Mouse (Mus musculus): ENCODE measurements around the gene Farsa.

Farsa gene

DNA sequence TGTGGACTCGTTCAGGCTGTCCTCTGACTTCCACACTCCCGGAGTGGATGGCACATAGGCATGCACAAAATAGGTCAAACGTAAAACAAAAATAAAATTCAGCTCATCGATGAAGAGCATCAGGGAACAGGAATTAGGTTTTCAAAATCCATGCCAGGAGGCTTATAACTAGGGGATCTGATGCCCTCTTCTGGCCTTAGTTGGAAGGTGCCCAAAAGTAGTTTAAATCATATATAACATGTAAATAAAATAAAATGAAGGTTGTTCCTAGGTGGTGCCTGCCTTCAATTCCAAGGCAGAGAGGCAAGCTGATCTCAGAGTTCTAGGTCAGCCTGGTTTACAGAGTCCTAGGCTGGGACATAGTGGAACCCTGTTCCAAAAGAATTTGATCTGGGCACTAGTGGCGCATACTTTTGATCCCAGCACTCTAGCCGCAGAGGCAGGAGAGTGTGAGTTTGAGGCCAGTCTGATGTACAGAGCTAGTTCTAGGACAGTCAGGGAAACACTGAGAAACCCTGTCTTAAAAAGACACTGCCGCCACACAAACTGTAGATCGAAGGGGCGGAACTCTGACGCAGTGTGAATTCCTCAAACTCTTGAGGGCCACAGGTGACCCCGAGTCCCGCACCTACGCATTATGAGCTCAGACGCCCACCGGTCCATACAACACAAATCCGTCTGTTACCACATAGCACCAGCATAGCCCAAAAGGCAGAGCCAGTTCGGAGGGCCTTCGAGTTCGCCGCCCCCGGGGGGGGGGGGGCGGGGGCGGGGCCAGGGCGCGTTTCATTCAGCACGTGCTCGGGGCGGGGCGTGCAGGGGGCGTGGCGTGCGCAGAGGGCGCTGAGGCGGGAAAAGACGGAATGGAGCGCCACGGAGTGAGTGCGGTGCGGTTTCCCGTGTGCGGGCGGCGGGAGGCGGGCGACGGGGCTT lies 14.9 kb downstream of the Farsa start, which contains the start of gene Syce2:
Gene Syce2, plus strand, starts transcription at position 736 of the 933 bp plus-strand sequence.
- CTCF ChIA-PET = interaction anchor here (0.6 to 1.6 kb wide), 9 partner anchors 9 to 259 kb away, joined by 3 to 8 read pairs (median 3); partner anchors contain the start of genes Calr and Klf1

DNA sequence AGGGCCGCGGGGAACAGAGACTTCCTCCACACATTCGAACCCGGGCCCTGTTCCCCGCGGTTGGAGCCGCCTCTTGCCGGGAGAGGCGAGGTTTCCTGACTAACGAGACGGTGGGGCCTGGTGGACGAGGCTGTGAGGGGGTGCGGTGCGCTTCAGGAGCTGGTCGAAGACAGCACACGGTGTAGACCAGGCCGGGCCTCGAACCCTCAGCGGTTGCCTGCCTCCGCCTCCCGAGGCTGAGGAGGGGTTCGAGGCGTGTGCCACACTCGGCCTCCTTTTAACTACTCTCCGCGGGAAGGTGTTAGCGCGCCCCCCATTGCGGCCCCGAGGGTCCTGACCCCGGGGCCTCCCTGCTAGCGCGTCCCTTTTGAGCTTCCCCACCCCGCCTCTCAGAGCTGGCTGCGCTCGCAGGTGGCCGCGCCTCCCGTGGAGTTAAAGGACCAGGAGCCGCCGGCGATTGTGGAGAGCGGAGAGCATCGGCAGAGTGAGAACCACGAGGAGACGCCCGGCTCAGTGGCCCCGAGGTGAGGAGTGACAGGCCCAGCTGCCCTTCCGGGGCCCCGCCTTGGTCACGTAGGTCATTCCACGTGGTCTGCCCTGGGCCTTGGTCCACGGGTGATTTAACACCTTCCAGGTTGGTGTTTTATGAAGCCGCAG lies 15.6 kb downstream of the Farsa start:
- CTCF ChIA-PET = interaction anchor here (1.0 to 1.6 kb wide), 6 partner anchors 10 to 117 kb away, joined by 3 to 5 read pairs (median 3); partner anchors contain the start of genes Calr and Klf1

DNA sequence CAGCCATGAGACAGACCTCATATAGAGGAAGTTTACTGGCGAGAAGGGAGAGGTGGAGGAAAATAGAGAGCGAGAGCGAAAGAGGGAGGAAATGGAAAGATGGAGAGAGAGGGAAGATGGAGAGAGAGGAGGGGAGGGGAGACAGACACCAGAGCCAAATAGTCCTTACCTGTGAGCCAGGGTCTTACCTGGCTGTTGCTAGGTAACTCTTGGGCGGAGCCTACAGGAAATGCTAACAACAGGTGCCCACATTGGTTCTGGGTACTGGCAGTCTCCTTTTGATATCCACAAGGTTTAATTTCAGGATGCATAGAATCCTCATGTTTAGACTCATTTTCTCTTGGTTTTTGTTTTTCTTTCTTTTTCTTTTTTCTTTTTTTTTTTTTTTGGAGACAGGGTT lies 16.2 kb downstream of the Farsa start:
- CTCF ChIA-PET = no interaction called here

DNA sequence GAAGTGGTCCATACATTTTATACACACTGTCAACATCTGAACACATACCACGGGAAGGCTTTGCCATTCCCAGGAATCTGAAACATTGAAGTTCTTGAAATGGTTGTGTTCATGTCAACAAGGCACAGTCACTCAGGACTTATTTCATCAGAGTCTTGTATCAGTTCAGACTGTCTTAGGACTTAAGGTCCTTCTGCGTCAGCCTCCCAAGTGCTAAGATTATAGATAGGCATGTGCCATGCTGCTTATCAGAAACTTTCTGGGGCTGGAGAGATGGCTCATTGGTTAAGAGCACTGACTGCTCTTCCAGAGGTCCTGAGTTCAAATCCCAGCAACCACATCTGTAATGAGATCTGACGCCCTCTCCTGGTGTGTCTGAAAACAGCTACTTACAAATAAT lies 17.6 kb downstream of the Farsa start:
- CTCF ChIA-PET = interaction anchor here (1.0 kb wide), 1 partner anchor 29 kb away, joined by 3 read pairs; no protein-coding TSS in a partner anchor

DNA sequence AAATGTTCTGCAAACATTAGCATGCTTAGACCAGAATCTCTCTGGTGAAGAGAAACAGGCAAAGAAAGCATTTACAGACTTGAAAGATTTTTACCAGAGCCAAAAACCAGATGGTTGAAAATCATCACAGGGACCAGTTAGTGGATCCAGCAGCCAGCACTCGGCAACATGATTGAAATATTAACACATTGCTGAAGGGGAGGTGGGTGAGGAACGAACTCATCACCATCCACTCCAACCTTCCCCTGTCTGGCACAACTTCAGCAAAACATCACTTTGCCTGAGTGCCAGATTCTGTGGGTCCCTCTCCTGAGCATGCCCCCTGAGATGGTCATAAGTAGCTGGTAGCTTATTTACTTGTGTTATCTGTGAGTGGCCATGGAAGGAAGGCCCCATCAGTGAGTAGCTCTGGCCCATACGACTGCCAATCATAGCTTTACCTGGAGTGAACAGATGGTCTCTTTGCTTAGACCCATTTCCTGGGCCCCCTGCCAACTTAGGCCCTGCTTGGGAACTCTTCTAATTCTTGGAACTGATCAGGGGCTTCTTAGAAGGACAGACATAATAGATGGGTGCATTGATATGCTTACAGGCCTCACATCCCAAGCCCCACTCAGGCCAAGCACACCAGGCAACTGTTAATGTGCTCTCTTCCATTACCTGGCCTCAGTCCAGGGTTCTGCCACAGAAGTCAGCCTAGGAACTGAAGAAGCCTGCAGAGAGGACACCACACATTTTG lies 20.7 kb downstream of the Farsa start:
- CTCF ChIA-PET = interaction anchor here (0.6 kb wide), 1 partner anchor 9 kb away, joined by 3 read pairs; no protein-coding TSS in a partner anchor

DNA sequence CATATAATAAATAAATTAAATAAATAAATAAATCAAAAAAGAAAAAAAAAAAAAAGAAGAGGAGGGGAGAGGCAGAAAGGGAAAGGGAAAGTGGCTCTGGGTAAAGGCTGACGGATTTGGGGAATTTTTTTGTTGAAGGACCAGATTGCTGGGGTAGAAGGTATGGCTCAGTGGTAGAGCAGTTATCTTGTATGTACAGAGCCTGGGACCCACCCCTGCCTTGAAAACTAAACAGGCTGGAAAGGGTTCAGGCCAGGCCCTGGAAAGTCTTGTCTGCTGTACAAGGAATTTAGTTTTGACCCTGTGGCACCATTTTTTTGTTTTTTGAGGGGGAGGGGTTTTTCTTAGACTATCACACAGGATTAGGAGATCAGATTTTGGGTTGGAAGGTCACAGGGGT lies 22.1 kb downstream of the Farsa start:
- CTCF ChIA-PET = interaction anchor here (0.7 kb wide), 1 partner anchor 74 kb away, joined by 7 read pairs; no protein-coding TSS in a partner anchor

DNA sequence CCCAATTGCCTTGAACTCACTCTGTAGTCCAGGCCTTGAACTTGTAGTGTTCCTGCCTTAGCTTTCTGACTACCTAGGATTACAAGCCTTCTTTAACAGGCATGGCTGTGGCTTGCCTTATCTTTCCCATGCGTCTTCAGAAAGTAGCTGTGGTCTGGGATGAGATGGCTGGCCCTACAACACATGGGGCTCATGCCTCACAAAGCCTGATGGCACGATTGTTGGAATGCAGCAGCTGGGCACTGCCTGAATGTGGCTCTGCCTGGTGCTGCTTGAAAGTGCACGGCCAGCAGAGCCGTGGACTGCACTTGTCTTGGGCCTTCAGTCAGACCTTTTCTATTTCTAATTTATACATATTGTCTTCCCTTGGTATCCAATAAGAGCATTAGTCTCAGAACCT lies 27.9 kb downstream of the Farsa start:
- CTCF ChIA-PET = no interaction called here

DNA sequence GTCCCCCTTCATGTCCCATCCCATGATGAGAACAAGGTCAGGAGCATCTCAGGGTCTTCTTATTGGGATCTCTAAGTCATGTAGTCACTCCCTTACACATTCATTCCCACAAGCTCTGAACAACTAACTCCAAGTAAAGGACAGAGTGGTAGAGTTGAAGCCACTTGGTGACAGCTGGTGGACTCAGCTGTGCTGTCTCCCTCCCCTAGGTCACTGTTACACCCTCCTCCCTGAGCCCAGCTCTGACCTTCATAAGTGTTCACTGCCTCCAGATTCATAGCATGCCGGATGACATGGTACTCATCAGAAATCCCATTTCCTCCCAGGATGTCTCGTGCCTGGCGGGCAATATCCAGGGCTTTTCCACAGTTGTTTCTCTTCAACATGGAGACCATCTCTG lies 31.5 kb downstream of the Farsa start:
- CTCF ChIA-PET = interaction anchor here (0.6 kb wide), 1 partner anchor 41 kb away, joined by 5 read pairs; no protein-coding TSS in a partner anchor

DNA sequence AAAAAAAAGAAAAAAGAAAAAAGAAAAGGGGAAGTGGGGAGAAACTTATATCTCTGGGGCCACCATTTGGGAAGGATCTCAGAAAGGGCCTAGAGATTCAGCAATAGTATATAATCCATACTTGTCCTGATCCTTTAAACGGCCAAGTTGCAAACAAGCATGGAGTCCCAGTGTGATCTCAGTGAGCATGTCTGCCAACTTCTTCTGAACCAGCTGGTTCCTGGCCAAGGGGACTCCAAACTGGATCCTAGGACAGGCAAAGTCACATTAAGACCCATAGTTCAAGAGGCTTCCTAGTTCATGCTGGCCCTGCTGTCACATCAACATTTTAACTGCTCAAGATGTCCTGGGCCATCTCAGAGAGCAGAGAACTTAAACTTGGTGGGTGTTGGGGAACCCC lies 32.4 kb downstream of the Farsa start:
- CTCF ChIA-PET = no interaction called here

DNA sequence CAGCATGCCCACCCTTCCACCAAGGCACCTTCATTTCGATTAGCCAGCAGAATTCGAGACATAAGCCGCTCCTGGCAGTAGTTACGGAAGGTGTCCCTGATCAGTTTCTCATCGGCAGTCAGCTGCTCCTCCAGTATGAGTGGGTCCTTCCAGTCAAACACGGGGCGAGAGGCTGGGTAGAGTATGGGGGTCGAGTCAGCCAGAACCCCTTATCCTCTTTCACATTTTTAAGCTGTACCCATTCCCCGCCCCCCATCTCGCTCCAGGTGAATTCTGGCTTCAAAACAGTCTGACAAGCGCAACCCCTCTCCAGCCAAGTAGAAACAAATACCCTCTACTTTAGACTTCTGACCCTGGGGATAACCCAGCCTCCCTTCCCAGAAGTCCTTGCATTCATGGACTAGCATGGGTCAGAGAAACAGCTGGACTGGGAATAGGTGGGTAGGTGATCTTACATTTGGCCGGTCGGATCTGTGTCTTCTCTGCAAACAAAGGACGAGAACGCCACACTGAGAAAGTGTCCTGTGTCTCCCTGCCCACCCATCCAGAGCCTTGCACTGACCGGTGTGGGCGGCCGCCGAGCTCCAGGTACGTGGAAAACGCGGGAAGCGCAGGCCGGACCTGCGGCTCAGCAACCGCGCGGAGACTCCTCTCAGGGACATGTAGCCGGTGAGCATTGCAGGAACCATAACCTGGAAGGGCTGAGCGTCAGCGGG lies 36.4 kb downstream of the Farsa start:
- CTCF ChIA-PET = interaction anchor here (0.7 to 1.2 kb wide), 3 partner anchors 10 to 947 kb away, joined by 3 to 5 read pairs (median 3); partner anchors contain the start of genes Itfg1 and Phkb

DNA sequence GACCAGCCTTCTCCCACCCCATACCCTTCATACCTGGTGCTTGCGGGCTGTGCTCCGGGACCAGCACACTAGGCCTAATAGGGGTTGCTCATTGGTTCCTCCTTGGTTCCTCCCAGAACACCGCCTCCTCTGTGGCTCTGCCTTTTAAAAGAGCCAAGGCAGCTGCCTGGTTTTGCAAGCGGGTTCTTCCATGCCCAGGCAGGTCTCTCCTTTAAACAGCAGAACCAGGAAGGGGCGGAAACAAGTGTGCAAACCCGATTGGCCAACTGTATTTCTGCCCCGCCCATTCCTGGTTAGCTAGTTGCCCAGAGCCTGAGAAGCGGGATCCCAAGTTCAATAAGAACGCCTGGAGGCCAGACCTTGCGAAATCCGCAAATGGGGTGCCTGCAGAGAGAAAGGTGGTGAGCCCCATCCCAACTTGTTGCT lies 36.9 kb downstream of the Farsa start, which contains the start of gene Gcdh:
Gene Gcdh, minus strand, starts transcription at position 213 of the 426 bp plus-strand sequence.
- CTCF ChIA-PET = interaction anchor here (0.7 to 1.2 kb wide), 3 partner anchors 9 to 947 kb away, joined by 3 to 5 read pairs (median 3); partner anchors contain the start of genes Itfg1 and Phkb

DNA sequence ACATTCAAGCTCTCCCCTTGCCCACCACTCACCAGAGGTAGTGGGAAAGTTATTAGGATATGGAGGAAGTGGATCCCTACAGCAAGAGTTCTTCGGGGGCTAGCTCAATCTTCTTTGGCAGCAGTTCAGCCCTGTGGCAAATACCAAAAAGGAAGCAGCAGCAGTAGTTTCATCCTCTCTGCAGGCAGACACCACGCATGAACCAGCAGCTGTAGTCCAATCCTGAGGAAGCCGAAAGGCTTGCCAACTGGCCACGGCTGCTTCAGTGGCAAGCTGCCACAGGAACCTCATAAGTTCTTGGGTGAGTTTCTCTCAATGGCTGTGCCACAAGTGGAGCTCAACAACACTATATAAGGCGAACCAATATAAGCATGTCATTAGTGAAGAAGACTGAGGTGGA lies 39.2 kb downstream of the Farsa start:
- CTCF ChIA-PET = interaction anchor here (0.6 kb wide), 2 partner anchors 8 to 78 kb away, joined by 4 read pairs; no protein-coding TSS in a partner anchor

DNA sequence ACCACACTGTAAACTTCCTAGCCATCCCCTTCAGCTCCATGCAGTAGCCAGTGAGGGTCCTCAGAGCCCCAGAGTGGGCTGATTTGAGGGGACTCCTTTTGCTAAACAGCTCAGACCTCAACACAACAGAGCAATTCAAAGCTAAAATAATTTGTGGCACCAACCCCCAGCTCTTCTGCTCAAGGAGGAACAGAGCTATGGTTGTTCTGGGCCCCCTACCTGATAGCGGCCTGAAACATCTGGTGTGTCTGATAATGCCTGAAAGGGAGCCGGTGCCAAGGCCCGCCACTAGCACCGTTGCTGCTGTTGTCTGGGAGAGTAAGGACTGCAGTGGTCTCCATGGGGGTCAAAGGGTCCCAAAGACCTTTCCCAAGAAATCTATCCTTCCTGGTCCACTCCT lies 44.3 kb downstream of the Farsa start:
- CTCF ChIA-PET = no interaction called here

DNA sequence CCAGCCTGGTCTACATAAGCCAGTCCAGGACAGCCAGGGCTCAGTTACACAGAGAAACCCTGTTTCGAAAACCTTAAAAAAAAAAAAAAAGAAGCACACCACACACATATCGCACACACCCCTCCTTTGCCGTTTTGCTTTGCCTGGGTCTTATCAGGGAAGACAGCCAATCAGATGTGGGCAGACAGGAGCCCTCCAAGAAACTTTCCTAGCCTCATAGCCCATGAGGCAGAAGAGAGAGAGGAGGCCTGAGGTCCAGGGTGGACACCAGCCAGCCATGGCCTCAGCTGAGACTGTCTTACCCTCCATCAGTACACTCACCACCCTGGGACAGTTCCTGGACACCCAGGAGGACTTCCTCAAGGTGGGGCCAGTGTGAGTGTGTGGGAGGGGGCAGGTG lies 45.0 kb downstream of the Farsa start, which contains the start of gene Klf1:
Gene Klf1, plus strand, starts transcription at position 177 of the 400 bp plus-strand sequence.
- CTCF ChIA-PET = interaction anchor here (0.9 to 1.6 kb wide), 3 partner anchors 8 to 30 kb away, joined by 3 to 5 read pairs (median 3); partner anchors contain the start of genes Gcdh and Syce2

DNA sequence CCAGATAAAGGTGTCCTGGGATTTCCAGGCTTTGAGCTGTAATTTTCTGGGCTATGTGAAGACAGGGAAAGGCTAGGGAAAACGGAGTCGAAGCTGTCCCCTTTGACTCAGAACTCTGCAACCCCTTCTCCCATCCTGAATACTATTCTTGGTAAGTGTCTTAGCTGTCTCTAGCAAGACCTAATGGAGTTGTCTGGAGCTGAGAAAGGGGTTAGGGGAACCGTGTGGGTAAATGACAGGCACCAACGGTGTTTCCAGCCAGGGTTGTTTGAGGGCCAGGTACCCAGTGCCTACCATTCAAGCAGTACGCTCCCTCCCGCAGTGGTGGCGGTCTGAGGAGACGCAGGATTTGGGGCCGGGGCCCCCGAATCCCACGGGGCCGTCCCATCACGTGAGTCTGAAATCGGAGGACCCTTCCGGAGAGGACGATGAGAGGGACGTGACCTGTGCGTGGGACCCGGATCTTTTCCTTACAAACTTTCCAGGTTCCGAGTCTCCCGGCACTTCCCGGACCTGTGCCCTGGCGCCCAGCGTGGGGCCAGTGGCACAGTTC lies 45.7 kb downstream of the Farsa start:
- CTCF ChIA-PET = interaction anchor here (0.6 to 1.6 kb wide), 8 partner anchors 9 to 144 kb away, joined by 3 to 5 read pairs (median 3); partner anchors contain the start of genes Gcdh and Syce2

DNA sequence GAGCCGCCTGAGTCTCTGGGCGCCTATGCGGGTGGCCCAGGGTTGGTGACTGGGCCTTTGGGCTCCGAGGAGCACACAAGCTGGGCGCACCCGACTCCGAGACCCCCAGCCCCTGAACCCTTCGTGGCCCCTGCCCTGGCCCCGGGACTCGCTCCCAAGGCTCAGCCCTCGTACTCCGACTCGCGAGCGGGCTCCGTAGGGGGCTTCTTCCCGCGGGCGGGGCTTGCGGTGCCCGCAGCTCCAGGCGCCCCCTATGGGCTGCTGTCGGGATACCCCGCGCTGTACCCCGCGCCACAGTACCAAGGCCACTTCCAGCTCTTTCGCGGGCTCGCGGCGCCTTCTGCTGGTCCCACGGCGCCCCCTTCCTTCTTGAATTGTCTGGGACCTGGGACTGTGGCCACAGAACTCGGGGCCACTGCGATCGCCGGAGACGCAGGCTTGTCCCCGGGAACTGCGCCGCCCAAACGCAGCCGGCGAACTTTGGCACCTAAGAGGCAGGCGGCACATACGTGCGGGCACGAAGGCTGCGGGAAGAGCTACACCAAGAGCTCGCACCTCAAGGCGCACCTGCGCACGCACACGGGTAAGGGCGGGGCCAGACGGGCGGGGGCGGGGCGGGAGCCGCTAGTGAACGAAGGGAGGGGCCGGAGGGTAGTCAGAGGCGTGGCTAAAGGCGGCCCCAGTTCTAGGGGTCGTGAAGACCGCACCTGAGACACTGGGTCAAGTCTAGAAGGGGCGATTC lies 46.3 kb downstream of the Farsa start:
- CTCF ChIA-PET = interaction anchor here (0.6 to 1.6 kb wide), 7 partner anchors 10 to 46 kb away, joined by 3 to 5 read pairs (median 3); partner anchors contain the start of genes Gcdh and Syce2

DNA sequence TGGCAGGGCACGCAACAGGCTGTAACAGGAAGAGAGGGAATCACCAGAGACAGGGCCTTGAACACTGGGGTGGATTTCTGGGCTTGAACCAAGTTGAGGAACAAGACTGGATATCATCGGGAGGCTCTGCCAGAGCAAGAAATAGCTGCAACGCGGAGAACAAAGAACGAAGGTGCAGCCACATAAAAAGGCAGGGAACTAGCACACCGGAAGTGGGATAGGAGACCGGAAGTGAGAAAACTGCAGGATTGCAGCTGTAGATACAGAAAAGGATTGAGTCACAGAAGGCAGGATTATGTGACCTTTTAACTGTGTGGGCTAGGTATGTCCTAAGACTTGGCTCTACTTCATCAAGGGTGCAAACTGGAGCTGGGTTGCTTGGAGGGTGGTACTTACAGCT lies 47.6 kb downstream of the Farsa start:
- CTCF ChIA-PET = no interaction called here

DNA sequence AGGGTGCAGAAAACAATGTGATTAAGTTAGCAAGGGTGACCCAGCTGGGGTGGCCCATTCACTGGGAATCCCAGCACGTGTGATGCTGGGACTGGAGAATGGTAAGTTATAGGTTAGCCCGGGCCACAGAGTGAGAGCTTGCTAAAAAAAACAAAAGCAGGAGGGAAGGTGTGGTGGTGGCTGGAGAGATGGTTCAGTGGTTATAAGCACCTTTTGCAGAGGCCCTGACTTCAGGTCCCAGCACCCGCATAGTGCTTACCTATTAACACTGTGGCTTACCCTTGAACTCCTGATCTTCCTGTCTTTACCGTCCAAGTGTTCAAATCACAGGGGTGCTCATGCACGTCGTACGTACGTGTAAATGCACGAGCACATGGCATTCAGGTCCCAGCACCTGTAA lies 50.2 kb downstream of the Farsa start:
- CTCF ChIA-PET = interaction anchor here (0.5 to 1.1 kb wide), 2 partner anchors 36 to 77 kb away, joined by 3 to 5 read pairs; no protein-coding TSS in a partner anchor

DNA sequence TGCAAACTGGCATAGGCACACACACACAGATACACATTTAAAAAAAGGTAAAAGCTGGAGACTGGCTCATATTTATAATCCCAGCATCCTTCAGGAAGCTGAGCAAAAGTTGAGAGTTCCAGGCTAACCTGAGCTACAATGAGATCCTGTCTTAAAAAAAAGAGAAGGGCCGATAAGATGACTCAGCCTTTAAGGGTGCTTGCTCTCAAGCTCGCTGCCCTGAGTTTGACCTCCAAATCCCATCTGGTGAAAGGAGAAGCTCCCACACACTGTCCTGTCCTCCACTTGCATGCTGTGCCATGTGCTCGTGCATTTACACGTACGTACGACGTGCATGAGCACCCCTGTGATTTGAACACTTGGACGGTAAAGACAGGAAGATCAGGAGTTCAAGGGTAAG lies 50.7 kb downstream of the Farsa start:
- CTCF ChIA-PET = interaction anchor here (0.7 to 1.1 kb wide), 2 partner anchors 14 to 36 kb away, joined by 3 read pairs; no protein-coding TSS in a partner anchor
